Mouse (Mus musculus) layer of hippocampus, postnatal 14 days (tissue): ENCODE data around the gene Trim59. TPM values are rescaled to one million over a fixed set of nuclear protein-coding genes. Genes with fewer than 3 reads are reported as not detected.
A peak's percentile ranks its signal among the peaks of the same experiment; 100 is the strongest.
"Not testable (repeated sequence)": the region's sequence is repeated elsewhere in the genome, so short reads cannot be mapped to it uniquely, and the experiment has no call there.

Experiments
- DNase-seq, 2 experiments: peaks; one replicate each; pipeline ENCODE4 v3.0.0; 2021 to 2022; ENCODE audit warnings: low spot score in 2 of 2, mixed read lengths in 1 of 2
- long read RNA-seq, 2 experiments: library from polyadenylated mRNA; stranded (forward); transcript quantifications; one replicate each; pipeline ENCODE4 v2.0.0; 2021
- total RNA-seq, 2 experiments: library from RNA; stranded (reverse); gene quantifications; 2 replicates each; pipeline ENCODE4 v1.2.3; 2021

Gene Trim59
- total RNA-seq, result 1 to 10 TPM; 6.3 to 7.1 TPM
- long read RNA-seq, experiment 1, partial matches to known transcripts, result 0 of 5 reads
- long read RNA-seq, experiment 1, other reads (novel, unspliced or antisense), result 2 of 5 reads
- long read RNA-seq, experiment 2, partial matches to known transcripts, result 1 of 6 reads
- long read RNA-seq, experiment 2, other reads (novel, unspliced or antisense), result 3 of 6 reads

GRCm38 (mm10) chr3:69044645-69045399, at the start of gene Trim59:
Trim59 (minus strand) TSS chr3:69044755.
- peak; percentile 84 to 88 for DNase-seq

GRCm38 (mm10) chr3:69064005-69064404, 19.4 kb upstream of the Trim59 start:
- peak in 1 of 2 experiments; percentile 28 for DNase-seq

- no peak for DNase-seq
Measured at GRCm38 (mm10) chr3:69062764-69063163, 18.2 kb upstream of the Trim59 start.

- no peak for DNase-seq
Measured at GRCm38 (mm10) chr3:69060672-69061071, 16.1 kb upstream of the Trim59 start.

- DNase-seq, result no peak
Measured at GRCm38 (mm10) chr3:69055871-69056270, 11.3 kb upstream of the Trim59 start.

- no peak for DNase-seq
Measured at GRCm38 (mm10) chr3:69054760-69055432, 10.3 kb upstream of the Trim59 start.

- no peak for DNase-seq
Measured at GRCm38 (mm10) chr3:69051894-69052293, 7.3 kb upstream of the Trim59 start.

GRCm38 (mm10) chr3:69049011-69049410, 4.5 kb upstream of the Trim59 start:
- DNase-seq, result no peak

GRCm38 (mm10) chr3:69047684-69048083, 3.1 kb upstream of the Trim59 start:
- no peak for DNase-seq

GRCm38 (mm10) chr3:69046509-69046908, 2.0 kb upstream of the Trim59 start:
- no peak for DNase-seq

GRCm38 (mm10) chr3:69045750-69046149, 1.2 kb upstream of the Trim59 start:
- DNase-seq, result no peak

- no peak for DNase-seq
Measured at GRCm38 (mm10) chr3:69045400-69045703, 797 bp upstream of the Trim59 start.

GRCm38 (mm10) chr3:69044167-69044591, 376 bp downstream of the Trim59 start:
- DNase-seq, result no peak

GRCm38 (mm10) chr3:69041298-69041697, 3.3 kb downstream of the Trim59 start:
- DNase-seq, result no peak

GRCm38 (mm10) chr3:69040105-69040504, 4.5 kb downstream of the Trim59 start:
- DNase-seq, result no peak

GRCm38 (mm10) chr3:69026133-69026783, 18.3 kb downstream of the Trim59 start:
- no peak for DNase-seq

- no peak for DNase-seq
Measured at GRCm38 (mm10) chr3:69020764-69021163, 23.8 kb downstream of the Trim59 start.

GRCm38 (mm10) chr3:69020285-69020684, 24.3 kb downstream of the Trim59 start:
- DNase-seq, result no peak

- not testable (repeated sequence) for DNase-seq
Measured at GRCm38 (mm10) chr3:69018635-69019034, 25.9 kb downstream of the Trim59 start.

GRCm38 (mm10) chr3:69017181-69017580, 27.4 kb downstream of the Trim59 start:
- DNase-seq, result no peak

GRCm38 (mm10) chr3:69008873-69009272, 35.7 kb downstream of the Trim59 start:
- no peak for DNase-seq

- no peak for DNase-seq
Measured at GRCm38 (mm10) chr3:69006246-69006760, 38.3 kb downstream of the Trim59 start.
